Mouse (Mus musculus): ENCODE results near the gene Tchh. TPM values are rescaled to one million over a fixed set of nuclear protein-coding genes. Genes with fewer than 3 reads are reported as not detected.
"Not testable (repeated sequence)": the region's sequence is repeated elsewhere in the genome, so short reads cannot be mapped to it uniquely, and the experiment has no call there.

The Tchh gene
- under 1 TPM; 0.08 to 0.22 (median 0.14) TPM for total RNA-seq (2022)

DNA sequence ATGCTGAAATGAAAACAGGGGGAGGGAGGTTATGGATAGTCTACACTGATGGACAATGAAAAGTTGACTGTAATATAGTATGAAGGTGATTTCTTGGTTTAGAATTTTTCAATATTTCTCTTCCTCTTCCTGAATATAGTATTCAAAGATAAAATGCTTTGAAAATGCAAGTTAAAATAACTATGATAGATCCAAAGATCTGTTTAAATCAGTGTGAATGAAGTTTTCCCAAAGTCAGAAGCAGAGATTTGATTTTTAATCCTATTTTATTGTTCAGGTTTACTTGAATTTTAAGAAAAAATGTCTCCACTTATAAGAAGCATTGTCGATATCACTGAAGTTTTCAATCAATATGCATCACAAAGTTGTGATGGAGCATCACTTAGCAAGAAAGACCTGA, at the start of gene Tchh:
Gene Tchh, plus strand, starts transcription at position 301 of the 400 bp plus-strand sequence.
- no peak for DNase-seq (ENCODE audit: low spot score)

DNA sequence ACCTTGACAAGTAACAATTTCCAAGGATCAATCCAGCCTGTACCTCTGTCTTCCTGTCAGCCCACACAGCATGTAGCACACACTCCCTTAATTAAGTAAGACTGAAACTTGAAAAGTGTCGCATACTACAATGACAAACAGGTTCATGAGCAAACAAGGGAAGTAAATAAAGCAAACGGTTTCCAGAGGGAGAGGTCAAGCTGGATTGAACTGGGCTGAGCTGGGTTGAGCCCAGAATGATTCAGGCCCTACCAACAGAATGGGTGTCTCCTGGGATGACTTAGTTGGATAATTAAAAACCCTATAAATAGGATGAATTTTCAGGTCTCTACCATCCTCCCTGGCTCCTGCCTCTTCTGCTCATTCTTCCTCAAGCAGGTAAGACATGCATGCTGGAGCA, 48.8 kb upstream of the Tchh start, which contains the start of gene Rptn:
Gene Rptn, plus strand, starts transcription at position 334 of the 400 bp plus-strand sequence.
- no peak for DNase-seq (ENCODE audit: low spot score)

DNA sequence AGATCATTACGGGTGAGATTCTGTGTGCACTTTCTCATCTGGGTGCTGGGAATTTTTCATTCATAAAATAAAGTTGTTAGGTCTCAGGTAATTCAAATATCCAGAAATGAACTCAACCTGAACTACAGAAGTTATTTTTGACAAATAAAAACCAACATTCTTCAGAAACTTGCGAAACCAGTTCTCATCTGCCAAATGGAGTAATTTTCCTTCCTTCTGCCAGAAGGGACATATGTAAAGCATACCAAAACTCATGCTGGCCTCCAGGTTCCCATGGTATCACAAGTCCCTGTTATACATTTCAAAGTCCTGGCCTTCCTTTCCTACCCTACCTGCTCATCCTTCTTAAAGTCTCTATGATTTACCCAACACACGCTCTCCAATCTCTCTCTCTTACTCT, 38.2 kb upstream of the Tchh start:
- DNase-seq (ENCODE audit: low spot score), result no peak

DNA sequence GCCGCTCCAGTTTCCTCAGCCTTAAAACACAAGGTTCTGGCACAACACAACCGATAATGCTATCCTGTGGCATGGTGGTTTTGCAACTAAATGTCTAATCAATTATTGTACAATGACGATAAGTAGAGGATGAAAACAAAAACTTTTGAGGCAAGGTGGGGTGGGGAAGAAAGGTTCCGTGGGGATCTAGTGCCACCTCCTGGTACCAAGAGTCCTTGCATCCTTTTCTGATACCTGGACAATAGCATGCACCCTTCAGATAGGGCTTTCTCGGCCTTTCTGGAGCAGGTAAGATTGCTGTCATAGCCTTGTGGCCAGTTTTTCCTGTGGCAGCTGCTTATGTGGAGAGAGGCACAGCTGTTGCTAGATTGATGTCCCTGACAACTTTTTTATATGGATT, 35.1 kb upstream of the Tchh start:
- DNase-seq (ENCODE audit: low spot score), result no peak

DNA sequence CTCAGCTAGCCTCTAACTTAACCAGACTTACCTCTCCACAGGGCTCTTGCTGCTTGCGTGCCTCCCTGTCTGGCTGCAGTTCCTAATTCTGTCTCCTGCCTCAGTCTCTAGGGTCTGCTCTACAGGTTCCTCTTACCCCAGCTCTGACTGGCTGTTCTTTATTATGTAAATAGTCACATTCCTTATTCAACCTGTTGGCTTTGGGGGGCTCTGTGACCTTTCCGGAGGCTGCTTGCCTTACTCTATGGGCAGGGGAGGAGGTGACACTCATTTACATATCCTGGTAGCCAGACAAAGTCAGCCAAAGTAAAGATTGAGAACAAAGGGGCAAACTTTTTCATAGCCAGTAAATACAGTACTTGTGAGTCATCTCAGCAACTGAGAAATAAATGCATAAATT, 30.2 kb upstream of the Tchh start:
- DNase-seq (ENCODE audit: low spot score), result no peak

DNA sequence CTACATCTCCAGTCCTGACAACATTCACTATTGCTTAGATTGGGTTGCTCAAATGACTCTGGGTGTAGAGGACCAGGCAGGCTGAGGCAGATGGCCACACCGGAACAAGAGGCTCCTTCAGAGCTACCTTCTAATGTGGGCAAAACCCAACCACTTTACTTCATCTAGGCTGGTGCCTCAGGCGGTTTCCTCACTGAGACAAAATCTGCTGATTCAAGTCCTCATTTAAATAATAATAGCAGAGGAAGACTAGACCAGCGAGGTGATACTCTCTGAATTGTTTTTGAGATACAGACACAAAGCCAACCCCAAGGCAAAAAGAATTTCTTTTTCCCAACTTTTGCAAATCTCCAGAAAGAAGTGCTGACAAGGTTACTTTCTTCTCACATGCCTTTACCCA, 10.5 kb upstream of the Tchh start:
- DNase-seq (ENCODE audit: low spot score), result no peak

DNA sequence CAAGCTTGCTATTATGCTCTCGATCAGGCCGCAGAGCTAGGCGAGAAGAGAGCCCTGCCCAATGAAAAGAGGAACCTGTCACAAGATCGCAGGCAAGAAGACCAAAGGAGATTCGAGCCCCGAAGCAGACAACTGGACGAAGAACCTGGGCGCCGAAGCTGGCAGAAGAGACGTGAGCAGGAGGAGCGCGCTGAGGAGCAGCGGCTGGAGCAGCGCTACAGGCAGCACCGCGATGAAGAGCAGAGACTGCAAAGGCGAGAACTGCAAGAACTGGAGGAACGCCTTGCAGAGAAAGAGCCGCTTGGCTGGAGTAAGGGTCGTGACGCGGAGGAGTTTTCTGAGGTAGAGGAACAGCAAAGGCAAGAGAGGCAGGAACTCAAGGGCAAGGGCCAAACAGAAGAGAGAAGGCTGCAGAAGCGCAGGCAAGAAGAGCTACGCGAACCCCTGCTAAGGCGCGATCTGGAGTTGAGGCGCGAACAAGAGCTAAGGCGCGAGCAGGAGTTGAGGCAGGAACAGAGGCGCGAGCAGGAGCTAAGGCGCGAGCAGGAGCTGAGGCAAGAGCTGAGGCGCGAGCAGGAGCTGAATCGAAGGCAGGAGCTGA, 1.5 kb downstream of the Tchh start:
- no peak for DNase-seq (ENCODE audit: low spot score)

DNA sequence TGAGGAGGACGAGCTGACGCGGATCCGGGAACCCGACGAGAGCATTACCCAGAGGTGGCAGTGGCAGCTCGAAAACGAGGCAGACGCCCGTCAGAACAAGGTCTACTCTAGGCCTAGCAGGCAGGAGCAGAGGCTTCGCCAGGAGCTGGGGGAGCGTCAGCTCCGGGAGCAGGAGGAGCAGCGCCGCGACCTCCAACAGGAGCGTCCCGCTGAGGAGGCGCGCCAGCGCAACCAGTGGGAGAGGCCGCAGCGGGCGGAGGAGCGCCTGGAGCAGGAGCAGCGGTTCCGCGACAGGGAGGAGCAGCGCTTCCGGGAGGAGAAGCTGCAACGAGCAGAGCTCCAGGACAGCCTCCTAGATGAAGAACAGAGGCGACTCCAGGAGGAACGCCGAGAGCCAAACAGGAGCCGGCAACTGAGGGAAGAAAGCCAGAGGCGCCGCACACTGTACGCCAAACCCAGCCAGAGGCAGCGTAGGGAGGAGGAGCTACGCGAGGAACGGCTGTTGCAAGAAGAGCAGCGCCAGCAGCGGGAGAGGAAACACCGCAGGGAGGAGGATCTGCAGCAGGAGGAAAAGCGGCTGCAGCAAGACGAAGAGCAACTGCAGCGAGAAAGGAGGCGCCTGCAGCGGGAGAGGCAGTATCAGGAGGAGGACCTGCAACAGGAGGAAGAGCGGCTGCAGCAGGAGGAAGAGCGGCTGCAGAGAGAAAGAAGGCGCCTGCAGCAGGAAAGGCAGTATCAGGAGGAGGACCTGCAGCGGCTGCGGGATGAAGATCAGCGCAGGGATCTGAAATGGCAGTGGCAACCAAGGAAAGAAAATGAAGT, 2.4 kb downstream of the Tchh start:
- peak; percentile 47 for DNase-seq (ENCODE audit: low spot score)

DNA sequence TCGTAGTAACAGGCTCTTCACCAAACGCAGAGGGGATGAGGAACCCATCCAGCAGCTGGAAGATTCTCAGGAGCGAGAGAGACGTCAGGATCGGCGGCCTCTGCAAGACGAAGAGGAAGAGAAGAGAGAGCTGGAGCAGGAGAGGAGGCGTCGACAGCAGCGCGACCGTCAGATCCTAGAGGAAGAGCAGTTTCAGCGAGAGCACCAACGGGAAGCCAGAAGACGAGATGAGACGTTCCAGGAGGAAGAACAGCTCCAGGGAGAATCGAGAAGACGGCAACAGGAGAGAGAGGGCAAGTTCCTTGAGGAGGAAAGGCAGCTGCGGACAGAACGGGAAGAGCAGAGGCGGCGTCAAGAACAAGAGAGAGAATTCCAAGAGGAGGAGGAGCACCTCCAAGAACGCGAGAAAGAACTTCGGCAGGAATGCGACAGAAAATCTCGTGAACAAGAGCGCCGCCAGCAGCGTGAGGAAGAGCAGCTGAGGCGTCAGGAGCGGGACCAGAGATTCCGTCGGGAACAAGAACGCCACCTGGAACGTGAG, 3.1 kb downstream of the Tchh start:
- DNase-seq (ENCODE audit: low spot score), result no peak

DNA sequence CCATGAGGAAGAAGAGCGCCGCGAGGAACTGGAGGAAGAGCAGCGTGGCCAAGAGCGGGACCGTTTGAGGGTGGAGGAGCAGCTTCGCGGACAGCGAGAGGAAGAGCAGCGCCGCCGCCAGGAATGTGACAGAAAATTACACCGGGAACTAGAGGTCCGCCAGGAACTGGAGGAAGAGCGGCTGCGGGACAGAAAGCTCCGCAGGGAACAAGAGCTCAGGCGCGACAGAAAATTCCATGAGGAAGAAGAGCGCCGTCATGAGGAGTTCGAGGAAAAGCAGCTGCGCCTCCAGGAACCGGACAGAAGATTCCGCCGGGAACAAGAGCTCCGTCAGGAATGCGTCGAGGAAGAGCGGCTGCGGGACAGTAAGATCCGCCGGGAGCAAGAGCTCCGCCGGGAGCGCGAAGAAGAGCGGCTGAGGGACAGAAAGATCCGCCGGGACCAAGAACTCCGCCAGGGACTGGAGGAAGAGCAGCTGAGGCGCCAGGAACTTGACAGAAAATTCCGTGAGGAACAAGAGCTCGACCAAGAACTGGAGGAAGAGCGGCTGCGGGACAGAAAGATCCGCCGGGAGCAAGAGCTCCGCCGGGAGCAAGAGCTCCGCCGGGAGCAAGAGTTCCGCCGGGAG, 4.1 kb downstream of the Tchh start:
- DNase-seq (ENCODE audit: low spot score), result no peak

DNA sequence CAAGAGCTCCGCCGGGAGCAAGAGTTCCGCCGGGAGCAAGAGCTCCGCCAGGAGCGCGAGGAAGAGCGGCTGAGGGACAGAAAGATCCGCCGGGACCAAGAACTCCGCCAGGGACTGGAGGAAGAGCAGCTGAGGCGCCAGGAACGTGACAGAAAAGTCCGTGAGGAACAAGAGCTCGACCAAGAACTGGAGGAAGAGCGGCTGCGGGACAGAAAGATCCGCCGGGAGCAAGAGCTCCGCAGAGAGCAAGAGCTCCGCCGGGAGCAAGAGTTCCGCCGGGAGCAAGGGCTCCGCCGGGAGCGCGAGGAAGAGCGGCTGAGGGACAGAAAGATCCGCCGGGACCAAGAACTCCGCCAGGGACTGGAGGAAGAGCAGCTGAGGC, 4.6 kb downstream of the Tchh start:
- DNase-seq (ENCODE audit: low spot score), result not testable (repeated sequence)

DNA sequence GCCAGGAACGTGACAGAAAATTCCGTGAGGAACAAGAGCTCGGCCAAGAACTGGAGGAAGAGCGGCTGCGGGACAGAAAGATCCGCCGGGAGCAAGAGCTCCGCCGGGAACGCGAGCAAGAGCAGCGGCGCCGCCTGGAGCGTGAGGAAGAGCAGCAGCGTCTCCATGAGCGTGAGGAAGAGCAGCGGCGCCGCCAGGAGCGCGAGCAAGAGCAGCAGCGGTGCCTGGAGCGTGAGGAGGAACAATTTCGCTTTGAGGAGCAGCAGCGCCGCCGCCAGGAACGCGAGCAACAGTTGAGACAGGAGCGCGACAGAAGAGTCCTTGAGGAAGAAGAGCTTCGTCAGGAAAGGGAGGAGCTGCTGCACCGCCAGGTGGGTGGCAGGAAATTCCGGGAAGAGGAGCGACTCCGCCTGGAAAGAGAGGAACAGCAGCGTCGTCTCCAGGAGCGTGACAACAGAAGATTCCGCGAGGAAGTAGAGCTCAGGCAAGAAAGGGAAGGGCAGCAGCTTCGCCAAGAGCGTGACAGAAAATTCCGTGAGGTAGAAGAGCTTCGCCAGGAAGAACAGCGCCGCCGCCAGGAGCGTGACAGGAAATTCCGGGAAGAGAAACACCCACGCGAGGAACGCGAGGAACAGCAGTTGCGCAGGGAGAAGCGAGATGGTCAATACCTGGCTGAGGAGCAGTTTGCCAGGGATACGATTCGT, 5.2 kb downstream of the Tchh start:
- peak; percentile 12 for DNase-seq (ENCODE audit: low spot score)

DNA sequence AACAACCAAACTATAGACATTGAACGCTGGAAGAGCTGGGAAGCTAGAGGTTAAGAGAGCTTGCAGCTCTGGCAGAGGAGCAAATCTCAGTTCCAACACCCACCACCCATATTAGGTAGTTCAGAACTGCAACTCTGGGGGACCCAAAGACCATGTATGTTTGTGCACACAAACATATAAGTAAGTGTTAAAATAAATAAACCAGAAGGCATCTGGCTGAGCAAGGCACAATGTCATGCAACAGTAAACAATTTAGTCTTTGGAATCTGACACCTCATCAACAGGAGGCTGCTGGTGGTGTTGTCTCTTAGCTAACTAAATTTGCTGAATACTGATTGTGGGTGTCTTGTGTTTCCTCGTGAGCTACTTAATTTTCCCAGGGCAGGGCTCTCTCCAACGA, 24.4 kb downstream of the Tchh start:
- DNase-seq (ENCODE audit: low spot score), result no peak

DNA sequence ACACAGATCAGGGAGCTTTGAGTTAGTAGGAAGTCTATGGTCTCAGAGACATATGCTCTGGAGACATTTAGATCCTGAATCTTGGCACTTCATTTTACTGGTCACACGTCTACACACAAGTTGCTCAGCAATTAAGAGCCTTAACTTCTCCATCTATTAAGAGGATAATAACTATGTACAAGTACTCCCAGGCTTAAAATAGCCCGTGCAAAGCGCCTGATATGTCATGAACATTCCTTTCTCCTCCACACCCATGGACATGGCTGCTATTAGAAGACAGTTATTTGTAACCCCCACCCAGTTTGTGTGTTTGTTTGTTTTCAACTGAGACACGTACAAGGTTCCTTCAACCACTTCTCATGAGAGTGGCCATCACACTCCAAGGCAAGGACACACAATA, 25.0 kb downstream of the Tchh start:
- DNase-seq (ENCODE audit: low spot score), result no peak

DNA sequence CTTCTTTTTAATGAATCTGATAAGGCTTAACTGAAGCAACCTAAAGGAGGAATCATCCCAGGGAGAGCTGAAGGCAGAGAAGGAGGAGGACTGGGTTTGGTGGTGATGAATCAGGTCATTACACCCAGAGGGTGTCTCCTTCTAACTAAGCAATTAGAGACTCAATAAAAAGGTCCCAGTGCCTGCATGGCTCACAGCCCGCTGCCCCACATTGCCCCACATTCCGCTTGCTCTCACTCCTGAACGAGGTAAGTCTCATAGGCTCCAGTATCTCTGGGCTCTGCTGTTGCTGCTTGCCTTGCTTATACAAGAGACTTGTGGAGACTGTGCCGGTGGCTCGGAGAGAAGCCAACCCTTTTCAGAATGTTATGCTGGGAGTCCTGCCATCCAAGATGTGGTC, 26.4 kb downstream of the Tchh start, which contains the start of gene Tchhl1:
Gene Tchhl1, plus strand, starts transcription at position 194 of the 400 bp plus-strand sequence.
- DNase-seq (ENCODE audit: low spot score), result no peak

DNA sequence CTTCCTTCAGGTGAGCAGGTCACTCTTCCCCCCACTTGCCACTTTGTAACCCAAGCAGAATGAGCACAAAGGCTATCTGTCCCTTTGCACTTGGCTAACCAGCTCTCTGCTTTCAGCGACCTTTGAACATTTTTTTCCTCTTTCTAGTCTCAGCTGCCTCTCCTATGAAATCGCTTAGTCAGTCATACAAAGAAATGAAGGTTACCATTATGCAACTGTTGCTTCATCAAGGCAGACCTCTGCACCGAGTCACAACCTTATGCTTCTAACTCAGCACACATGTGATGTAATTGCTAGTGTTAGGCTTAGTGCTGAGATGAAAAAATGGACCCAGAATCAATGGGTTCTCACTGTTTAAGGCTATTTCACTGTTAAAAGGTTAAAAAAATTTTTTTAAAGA, 27.5 kb downstream of the Tchh start:
- no peak for DNase-seq (ENCODE audit: low spot score)

DNA sequence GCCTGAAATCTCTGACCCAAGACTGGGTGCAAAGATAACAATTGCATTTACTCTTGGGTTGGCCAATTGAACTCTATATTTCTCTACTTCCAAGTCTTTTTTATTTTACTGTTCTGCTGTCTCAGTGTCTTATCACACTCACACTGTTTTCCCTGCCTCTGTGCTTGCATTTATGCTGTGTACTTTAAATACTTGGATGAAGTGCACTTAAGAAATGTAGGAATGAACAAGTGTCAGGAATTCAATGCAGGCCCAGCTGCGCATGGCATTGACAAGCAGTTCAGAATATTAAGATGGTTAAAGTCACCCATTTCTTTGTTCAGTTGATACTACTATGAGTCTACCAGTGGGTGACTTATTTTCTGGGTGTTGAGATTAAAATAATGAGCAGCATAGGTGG, 37.9 kb downstream of the Tchh start:
- no peak for DNase-seq (ENCODE audit: low spot score)

DNA sequence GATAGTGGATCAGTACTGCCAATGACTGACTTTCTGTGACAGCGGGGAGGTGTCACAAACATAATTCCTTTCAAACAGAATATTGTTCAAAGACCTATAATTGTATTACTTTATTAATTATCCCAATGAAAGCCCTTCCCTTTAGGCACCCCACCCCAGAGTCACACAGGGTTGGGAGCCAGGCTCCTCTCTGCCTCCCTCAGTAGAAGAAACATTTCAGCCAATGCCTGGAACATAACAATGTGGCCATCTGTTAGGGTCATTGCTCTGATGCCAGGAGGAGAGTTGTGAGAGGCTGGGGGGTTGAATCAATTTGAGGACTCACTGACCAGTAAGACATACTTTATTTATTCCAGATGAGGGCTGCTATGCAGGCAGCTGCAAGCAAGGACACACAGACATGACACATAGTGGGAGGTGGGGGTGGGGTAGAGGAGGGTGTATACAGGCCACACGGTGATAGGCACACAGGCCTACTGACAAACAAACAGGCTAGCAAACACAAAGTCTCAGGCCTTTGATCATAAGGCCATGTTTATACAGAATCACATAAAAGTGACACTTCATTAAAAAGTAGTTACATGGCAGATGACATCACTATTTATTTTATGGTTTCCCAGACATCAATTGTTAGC, 40.0 kb downstream of the Tchh start:
- DNase-seq (ENCODE audit: low spot score), result no peak

DNA sequence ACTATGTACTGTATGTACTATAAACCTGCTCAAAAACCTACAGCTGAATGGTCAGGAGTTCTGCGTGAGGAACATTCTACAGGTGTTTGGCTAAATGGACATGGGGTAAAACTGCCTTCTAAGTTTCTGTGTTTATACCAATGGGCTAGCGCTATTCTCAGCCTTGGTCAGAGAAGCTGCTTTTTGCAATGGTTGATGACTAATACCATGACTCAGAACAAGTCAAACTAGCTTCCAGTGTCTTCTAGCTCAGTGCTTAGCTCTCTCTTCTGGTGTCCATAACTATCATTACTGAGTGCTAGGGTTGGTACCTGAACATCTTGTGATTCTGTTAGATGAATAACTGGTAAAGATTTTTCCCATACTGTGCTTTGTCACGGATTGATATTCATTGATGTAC, 43.5 kb downstream of the Tchh start:
- no peak for DNase-seq (ENCODE audit: low spot score)

DNA sequence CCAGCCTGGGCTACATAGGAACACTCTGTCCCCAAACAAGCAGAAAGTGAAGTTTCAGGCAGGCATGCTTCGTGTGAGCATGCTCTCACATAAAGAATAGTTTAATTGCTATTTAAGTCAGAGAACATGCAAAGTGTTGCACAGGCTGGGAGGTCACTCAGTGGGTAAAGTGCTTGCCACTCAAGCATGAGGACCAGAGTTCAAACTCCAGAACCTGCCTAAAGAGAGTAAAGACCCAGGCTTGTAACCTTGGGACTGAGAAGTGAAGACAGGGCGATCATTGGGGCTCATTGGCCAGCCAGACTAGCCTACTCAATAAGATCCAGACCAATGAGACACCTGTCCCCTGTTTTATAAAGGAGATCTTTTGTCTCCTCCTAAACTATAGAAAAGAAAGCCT, 46.4 kb downstream of the Tchh start:
- DNase-seq (ENCODE audit: low spot score), result no peak

DNA sequence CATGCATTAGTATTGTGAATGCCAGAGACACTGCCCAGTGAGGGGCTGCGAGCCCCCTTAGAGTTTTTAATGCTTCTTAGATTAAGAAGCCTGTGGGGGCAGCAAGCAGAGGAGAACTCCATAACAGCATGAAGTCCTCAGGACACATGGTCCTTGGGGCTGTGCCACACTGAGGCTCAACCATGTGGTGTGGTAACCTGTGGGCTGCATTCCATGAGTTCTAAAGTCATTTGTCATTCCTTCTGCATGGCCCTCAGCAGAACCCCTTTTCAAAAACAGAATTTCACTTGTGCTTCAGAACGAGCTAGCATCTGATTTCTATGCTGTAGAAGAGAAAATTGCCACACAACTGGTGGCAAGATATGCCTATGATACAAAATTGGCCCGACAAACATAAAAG, 50.0 kb downstream of the Tchh start:
- DNase-seq (ENCODE audit: low spot score), result no peak

All from heart, adult 8-10 months (tissue).